Mouse (Mus musculus) intestine, embryonic 14.5 days (tissue): Measurements from ENCODE around the gene Plac1. TPM values are rescaled to one million over a fixed set of nuclear protein-coding genes. Genes with fewer than 3 reads are reported as not detected.

Source experiments
- ATAC-seq: fragments of 200-750 bp; cut with Nextera tagmentation; replicated peaks from 2 replicates; pipeline ENCODE4 v1.8.0; 2017; ENCODE audit warnings: low read depth, moderate number of reproducible peaks, moderate TSS enrichment, moderate library complexity; ENCODE audit not compliant: low FRiP score, low TSS enrichment
- DNase-seq: peaks from one replicate; pipeline ENCODE4 v3.0.0-alpha.2; 2018; ENCODE audit warnings: low spot score
- H3K27ac ChIP-seq: fragments of 300-500 bp; sonication (generic); 2 replicates; pipeline ENCODE4 v1.5.1; 2014; ENCODE audit warnings: low read depth, mild to moderate bottlenecking, control low read depth
- H3K27me3 ChIP-seq: fragments of 300-500 bp; sonication (generic); replicated peaks from 2 replicates; pipeline ENCODE4 v1.6.1; 2014; ENCODE audit warnings: low read length, control low read depth; ENCODE audit not compliant: control insufficient read depth, insufficient read depth
- H3K36me3 ChIP-seq: fragments of 300-500 bp; sonication (generic); 2 replicates; pipeline ENCODE4 v1.6.1; 2014; ENCODE audit warnings: low read length, control low read depth; ENCODE audit not compliant: control insufficient read depth, insufficient read depth
- H3K4me1 ChIP-seq: fragments of 300-500 bp; sonication (generic); replicated peaks from 2 replicates; pipeline ENCODE4 v1.6.1; 2014; ENCODE audit warnings: low read length, control low read depth, mixed read lengths; ENCODE audit not compliant: control insufficient read depth, insufficient read depth
- H3K4me2 ChIP-seq: fragments of 300-500 bp; sonication (generic); 2 replicates; pipeline ENCODE4 v1.6.1; 2014; ENCODE audit warnings: low read length
- H3K4me3 ChIP-seq: fragments of 300-500 bp; sonication (generic); 2 replicates; pipeline ENCODE4 v1.5.1; 2014; ENCODE audit warnings: low read depth, low read length, control low read depth, mixed read lengths
- H3K9ac ChIP-seq: fragments of 300-500 bp; sonication (generic); 2 replicates; pipeline ENCODE4 v1.6.1; 2014; ENCODE audit warnings: mild to moderate bottlenecking, low read length
- H3K9me3 ChIP-seq: fragments of 300-500 bp; sonication (generic); 2 replicates; pipeline ENCODE4 v1.6.1; 2016; ENCODE audit warnings: low read length, control low read depth; ENCODE audit not compliant: control insufficient read depth
- WGBS: fragments of 180-500 bp; shearing (Covaris S2); extraction: QIAGEN DNeasy Blood & Tissue Kit; methylation state at CpG from one replicate; pipeline ENCODE4 v1.1.7; 2014; 5-methylcytosine and 5-hydroxymethylcytosine counted together
- microRNA counts: library from miRNA; unstranded; fragments of <30 nt; microRNA quantifications from one replicate; lab custom pipeline; 2016
- microRNA-seq: library from miRNA; unstranded; fragments of <30 nt; microRNA quantifications from one replicate; pipeline ENCODE4, GENCODE M21; 2016
- polyA plus RNA-seq: library from polyadenylated mRNA; unstranded; fragments of >200 nt; fragmentation: Nextera tagmentation; extraction: Ambion mirVana; gene quantifications from 2 replicates; pipeline ENCODE4 v1.2.1, GENCODE M21; 2014

The Plac1 gene
- polyA plus RNA-seq, 1 experiment from 2014 or later, result 5.1 TPM

DNA sequence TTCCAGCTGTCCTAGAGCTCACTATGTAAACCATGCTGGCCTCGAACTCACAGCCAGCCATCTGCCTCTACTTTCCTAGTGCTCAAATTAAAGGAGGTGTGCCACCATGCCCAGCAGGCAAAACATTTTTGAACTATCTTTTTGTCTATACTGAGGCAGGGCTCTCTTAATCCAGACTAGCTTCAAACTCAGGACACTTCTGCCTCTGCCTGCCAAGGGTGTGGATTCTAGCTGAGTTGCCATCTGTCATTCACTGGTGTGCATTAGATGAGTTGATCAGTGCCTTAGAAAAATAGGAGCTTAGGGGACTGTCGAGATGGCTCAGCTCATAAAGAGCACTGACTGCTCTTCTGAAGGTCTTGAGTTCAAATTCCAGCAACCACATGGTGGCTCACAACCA lies 216.9 kb downstream of the Plac1 start:
- H3K4me1 ChIP-seq, result no peaks in the 10 kb centered on the region
- DNase-seq (no peak), ATAC-seq (no peak)
- H3K27me3 ChIP-seq, result no peaks in the 10 kb centered on the region
- no peak overlapping the region for H3K4me3 ChIP-seq
- no peak overlapping the region for H3K27ac ChIP-seq
- no peaks in the 10 kb centered on the region for H3K9me3 ChIP-seq
- H3K4me2 ChIP-seq, result no peak overlapping the region
- peaks cover 6% of the 10 kb centered on the region; the same call in 1 of the 2 replicates for H3K36me3 ChIP-seq
- H3K9ac ChIP-seq, result no peak overlapping the region
- WGBS, result 90% methylated on average over 2 of the region's 2 CpGs

MicroRNAs encoded within 50 kb of the gene (microRNA counts, 519-probe panel; counts per million panel counts)
- 4,616 counts per million, percentile 74 among the panel's probes with 10 or more counts for microRNA mmu-miR-322 (lab: Ali Mortazavi, UCI)
- microRNA mmu-miR-351 (lab: Ali Mortazavi, UCI), result 3,626 counts per million, percentile 49 among the panel's probes with 10 or more counts
- not detected for microRNA mmu-miR-450a-3p (lab: Ali Mortazavi, UCI)
- 4,849 counts per million, percentile 82 among the panel's probes with 10 or more counts for microRNA mmu-miR-450a-5p (lab: Ali Mortazavi, UCI)
- microRNA mmu-miR-450b-3p (lab: Ali Mortazavi, UCI), result 3,135 counts per million, percentile 37 among the panel's probes with 10 or more counts
- microRNA mmu-miR-450b-5p (lab: Ali Mortazavi, UCI), result not detected
- 2,179 counts per million, percentile 19 among the panel's probes with 10 or more counts for microRNA mmu-miR-503 (lab: Ali Mortazavi, UCI)
- 2,394 counts per million, percentile 22 among the panel's probes with 10 or more counts for microRNA mmu-miR-542-3p (lab: Ali Mortazavi, UCI)
- microRNA mmu-miR-542-5p (lab: Ali Mortazavi, UCI), result 3,402 counts per million, percentile 44 among the panel's probes with 10 or more counts

Small RNA genes within 50 kb of the gene (microRNA-seq; reads per million reads assigned to microRNA genes)
- gene Mir322 (20,901 reads per million, percentile 97 among the genes with 10 or more reads in this experiment), gene Mir351 (4,968 reads per million, percentile 90 among the genes with 10 or more reads in this experiment), gene Mir450-1 (30.8 reads per million, percentile 50 among the genes with 10 or more reads in this experiment), gene Mir450-2 (15.8 reads per million, percentile 44 among the genes with 10 or more reads in this experiment), gene Mir450b (245 reads per million, percentile 67 among the genes with 10 or more reads in this experiment), gene Mir503 (997 reads per million, percentile 79 among the genes with 10 or more reads in this experiment), gene Mir542 (1,019 reads per million, percentile 79 among the genes with 10 or more reads in this experiment)

Other genes with a start within 250 kb of the Plac1 start
- gene Fam122b, start 29.7 kb upstream of the Plac1 start, polyA plus RNA-seq, result 11.6 and 11.7 TPM in 2 replicates
- not detected in 2 replicates for gene Fam122c, start 33.3 kb upstream of the Plac1 start, polyA plus RNA-seq
- gene Mospd1, start 130.4 kb upstream of the Plac1 start, polyA plus RNA-seq, result 31.7 and 41.3 TPM in 2 replicates
- not detected in 2 replicates for gene Etd, start 194.8 kb upstream of the Plac1 start, polyA plus RNA-seq